Mouse (Mus musculus) cerebellum, postnatal 4 days (tissue): Measurements from ENCODE around the gene Rtp4.

Source experiments
- DNase-seq, 2 experiments: peaks; one replicate each; pipeline ENCODE4 v3.0.0; 2022; ENCODE audit warnings: low spot score in 2 of 2, mixed read lengths in 1 of 2

The Rtp4 gene

GRCm38 (mm10) chr16:23520235-23520871 is at the start of gene Rtp4, which contains the start of gene Masp1:
Gene Rtp4, plus strand, starts transcription at chr16:23520291.
Gene Masp1, minus strand, starts transcription at chr16:23520815.
- DNase-seq, result peak in 1 of 2 experiments; percentile 30

DNA sequence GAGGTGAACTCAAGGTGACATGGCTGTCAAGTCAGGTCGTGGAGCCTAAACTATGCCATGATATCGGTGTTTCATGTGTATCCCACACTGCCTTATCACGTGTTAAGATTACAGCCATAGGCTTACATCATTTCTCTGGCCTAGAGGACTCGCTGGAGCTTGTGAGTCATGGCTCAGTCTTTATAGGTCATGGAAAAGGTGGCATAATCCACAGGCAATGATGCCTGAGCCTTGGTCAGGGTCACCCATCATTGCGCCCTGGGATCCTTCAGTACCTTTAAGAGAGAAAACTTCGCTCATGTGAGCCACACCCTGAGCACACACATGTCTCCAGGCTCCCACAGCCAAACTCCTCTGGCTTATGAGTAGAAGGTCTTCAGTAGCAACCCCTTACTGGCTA is 48.5 kb upstream of the Rtp4 start:
- DNase-seq, result no peak

GRCm38 (mm10) chr16:23472046-23472445 is 48.0 kb upstream of the Rtp4 start:
- no peak for DNase-seq

DNA sequence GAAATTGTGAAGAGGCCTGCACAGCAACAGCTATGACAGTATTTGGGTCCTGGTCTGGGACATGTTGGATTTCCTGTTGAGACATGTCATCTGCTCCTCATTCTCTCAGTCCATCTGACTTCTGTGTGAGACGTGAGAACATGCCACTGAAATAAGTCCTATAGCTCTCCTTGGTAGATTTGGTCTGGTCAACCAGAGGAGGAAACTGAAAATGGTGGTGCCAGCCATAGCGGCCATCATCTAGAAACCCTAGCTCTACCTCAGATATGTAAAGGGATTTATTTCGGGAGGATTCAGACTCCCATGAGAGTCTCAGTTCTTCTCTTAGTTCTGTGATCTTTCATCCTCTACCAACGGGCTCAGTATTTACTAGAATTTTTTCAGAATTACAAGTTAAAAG is 44.4 kb upstream of the Rtp4 start:
- no peak for DNase-seq

DNA sequence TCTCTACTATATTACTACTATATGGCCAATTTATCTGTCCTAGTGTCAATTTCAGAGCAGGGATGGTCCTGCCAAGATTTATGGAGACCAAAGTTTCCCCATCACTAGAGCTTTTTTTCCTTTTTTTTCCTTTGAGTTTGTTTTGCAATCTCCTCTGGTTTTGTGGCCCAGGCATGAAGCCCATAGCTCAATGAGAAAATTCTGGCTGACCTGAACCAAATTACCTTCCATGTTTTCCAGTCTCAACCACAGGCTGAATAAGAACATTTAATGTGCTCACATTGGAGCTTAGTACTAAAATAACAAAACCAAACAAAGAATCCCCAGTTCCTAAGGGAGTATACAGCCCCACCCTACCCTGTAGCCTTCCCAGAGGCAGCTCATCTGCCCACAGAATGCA is 43.5 kb upstream of the Rtp4 start:
- DNase-seq, result no peak

GRCm38 (mm10) chr16:23479872-23480603 is 40.1 kb upstream of the Rtp4 start:
- DNase-seq, result no peak

DNA sequence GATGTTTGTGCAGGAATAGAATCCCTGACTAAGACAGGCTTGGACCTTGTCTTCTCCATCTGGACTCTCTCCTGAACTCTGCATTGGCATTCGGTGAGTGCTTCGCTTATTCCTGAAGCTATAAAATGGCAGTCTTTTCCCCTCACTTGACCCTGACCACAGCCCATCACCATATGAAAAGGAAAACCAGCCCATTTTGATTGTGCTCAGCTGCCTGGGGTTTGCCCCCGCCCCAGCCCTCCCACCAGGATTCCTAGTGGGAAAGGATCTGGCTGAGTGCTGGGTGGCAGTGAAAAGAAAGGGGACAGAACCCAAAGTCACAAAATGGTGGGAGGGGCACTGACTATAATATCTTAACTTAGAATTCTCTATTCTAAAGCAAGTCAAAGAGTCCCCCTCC is 37.9 kb upstream of the Rtp4 start:
- DNase-seq, result no peak

GRCm38 (mm10) chr16:23482846-23483245 is 37.2 kb upstream of the Rtp4 start:
- no peak for DNase-seq

GRCm38 (mm10) chr16:23483292-23483691 is 36.8 kb upstream of the Rtp4 start:
- no peak for DNase-seq

- no peak for DNase-seq
Observed at GRCm38 (mm10) chr16:23492783-23493182, 27.3 kb upstream of the Rtp4 start.

DNA sequence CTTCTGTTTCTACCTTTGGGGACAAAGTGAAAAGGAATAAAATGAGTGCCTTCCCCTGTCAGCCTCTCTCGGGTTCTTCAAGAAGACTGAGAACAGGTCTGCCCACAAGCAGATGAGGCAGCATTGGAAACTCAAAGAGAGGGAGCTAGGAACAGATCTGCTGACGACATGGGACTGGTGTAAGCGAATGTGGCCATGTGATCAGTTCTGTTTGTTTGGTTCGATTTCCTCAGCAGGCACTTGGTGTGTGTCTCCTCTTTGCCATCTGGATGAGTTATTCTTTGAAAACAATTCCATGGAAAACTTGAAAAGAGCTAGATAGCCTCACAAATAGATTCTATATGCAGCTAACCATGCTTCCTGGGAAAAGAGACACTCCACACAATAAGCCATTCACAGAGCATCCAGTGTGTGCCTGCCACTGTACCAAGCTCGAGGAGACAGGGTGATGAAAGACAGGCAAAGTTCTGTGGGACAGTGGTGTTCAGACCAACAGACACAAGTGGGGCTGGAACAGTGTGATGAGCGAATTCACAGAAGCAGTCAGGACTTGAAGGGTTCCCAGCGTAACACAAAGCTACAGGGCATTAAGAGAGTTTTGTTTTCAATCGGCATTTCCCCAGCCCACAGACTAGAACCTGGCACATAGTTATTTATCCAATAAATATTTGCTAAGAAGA is 23.7 kb upstream of the Rtp4 start:
- no peak for DNase-seq

GRCm38 (mm10) chr16:23497440-23497839 is 22.7 kb upstream of the Rtp4 start:
- no peak for DNase-seq

DNA sequence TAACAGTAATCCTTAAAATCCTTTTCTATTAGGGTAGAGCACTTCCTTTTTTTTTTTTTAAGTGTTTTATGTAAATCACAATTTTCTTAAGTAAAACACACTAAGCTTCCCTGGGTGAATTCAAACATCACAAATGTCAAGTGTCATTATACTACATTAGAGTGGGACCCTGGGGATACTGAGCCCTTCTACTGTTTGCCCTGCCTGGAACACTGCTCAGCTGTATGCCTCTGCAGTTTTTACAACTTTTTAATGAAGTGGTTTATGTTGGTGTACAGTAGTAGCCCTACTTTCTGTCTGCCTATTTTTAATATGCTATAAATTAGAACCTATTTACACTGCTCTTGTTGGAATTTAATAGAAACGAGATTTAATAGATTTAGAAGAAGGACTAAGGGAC is 22.2 kb upstream of the Rtp4 start:
- no peak for DNase-seq

GRCm38 (mm10) chr16:23498691-23499131 is 21.4 kb upstream of the Rtp4 start:
- no peak for DNase-seq

GRCm38 (mm10) chr16:23500558-23500957 is 19.5 kb upstream of the Rtp4 start:
- DNase-seq, result no peak

- no peak for DNase-seq
Observed at GRCm38 (mm10) chr16:23501288-23501687, 18.8 kb upstream of the Rtp4 start.

DNA sequence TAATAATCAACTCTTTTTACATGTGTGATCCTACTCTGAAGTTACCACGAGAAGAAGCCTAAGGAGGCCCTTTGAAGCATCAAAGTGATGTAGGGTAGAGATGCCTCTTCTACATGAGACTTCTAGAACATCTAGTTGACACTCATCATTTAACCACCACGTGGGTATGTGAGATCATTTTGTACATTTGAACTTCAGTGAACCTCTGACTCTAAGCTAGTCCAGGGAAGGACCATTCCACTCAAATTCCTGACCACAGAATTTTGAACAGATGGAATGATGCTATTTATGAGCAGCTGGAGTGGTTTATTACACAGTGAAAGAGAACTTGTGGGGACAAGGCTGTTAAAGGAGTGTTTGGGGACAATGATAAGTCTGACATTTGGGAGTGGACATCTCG is 17.6 kb upstream of the Rtp4 start:
- DNase-seq, result no peak

- no peak for DNase-seq
Observed at GRCm38 (mm10) chr16:23503351-23503750, 16.7 kb upstream of the Rtp4 start.

GRCm38 (mm10) chr16:23504320-23504744 is 15.8 kb upstream of the Rtp4 start:
- no peak for DNase-seq

DNA sequence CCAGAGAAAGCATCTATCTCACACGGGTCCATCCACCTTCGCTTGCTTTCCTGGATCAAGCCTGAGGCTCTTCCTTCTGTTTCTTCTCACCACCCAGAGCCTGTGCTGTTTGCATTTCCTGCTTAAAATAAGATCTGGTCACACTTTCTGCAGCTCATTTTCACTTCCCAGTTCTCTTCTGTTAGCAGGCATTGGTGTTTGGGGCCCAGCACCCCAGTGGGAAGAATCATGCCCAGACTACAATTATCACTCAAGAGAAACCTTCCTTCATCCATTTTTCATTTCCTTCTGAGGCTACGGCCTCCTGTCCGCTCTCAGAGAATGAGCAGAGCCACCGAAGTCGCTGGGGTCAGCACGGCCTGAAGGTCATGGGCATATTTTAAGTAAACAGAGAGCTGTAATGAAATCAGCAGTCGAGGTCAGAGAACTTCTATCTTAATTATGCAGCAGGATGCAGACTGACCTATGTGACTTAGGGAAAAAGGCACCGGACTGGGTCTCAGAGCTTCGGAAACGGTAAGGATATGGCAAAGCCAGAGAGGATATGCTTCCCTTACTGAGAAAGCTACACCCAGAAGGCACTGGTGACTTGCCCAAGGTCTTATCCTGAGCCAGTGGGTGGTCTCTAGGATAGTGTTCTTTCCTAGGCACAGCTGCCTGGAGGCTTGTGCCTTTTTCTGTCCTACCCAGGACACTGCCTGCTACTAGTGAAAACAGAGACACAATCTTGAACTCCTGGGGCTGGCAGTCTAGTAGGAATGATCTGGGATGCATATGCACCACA is 14.0 kb upstream of the Rtp4 start:
- no peak for DNase-seq

DNA sequence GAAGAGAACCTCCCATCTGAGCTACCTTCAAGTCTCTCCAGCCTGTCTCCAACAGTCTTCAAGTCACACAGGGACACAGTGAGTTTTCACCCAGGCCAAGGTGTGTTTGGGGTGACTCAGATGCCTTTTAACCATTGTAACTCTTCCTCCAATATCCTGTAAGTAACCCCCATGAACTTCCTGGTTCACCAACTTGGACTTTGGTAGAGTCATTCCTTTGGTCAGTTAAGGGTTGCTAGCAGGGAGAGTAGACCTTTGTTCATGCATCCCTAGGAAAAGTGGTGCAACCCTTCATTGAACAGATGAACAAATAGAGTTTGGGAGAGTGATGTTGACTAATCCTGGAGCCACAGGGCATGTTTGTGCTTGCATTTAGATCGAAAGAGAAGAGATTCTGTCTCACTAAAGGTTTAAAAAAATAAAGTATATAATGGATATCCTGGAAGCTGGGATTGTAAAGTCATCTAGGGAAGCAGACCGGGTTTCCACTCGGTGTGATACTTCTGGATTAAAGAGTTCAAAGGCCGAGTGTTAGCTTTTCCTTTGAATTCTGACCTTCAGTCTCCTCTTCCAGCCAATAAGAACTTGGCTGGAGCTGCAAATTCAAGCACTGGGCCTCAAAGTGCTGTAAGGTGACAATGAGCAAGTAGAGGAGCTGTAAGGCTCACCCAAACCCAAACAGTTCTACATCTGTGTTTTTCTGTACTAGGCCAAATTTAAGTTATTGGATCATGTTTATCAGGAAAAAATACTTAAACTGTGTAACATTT is 8.7 kb upstream of the Rtp4 start:
- DNase-seq, result no peak
